Mouse (Mus musculus): ENCODE measurements around the gene Hpf1.

- TF ChIP-seq EP300 (IDR thresholded peaks at IDR 0.05; ENCODE audit: low read depth) (no peak), CTCF (IDR thresholded peaks at IDR 0.05; ENCODE audit: low read depth) (no peak)
Observed at GRCm38 (mm10) chr8:60870231-60871193, 19.7 kb upstream of the Hpf1 start.
